25 mouse cellular contexts compared by ENCODE assay signal in the genomic region with DNA sequence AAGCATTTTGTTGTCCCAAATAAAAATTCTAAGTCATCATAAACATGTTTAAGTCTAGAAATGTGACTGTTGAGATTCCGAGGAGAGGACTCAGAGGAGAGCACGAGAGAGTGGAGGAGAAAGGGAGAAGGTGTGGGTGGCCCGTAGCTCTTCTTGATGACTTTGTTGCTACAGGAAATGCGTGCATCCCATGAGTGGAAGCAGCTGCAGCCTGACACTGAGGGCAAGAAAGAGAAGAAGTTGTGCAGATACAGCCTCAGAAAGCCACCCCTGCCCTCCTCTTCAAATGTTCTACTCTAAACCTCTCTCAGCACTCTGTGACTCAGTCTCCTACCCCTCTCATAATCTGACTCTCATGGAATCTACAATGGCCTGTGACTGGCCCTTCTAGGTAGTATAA.
DNase-seq lines count a peak whose midpoint lies in the region; ATAC-seq and TF ChIP-seq lines count a peak whose summit lies in the region.
"Had no signal": no experiment of that assay in that cellular context is flagged by ENCODE, and none has a peak within 500 bp of the region (broad histone marks: within the 10 kb centered on the region; RNA-seq: fewer than 3 reads in every experiment).

No protein-coding gene starts in this region.

- H3K9ac ChIP-seq in heart, embryonic 11.5 days (ENCODE audit: low read depth, low read length), result no peak overlapping the region
- H3K9ac ChIP-seq in kidney, embryonic 15.5 days, result no peak overlapping the region
- H3K9ac ChIP-seq: embryonic facial prominence, embryonic 12.5 days; forebrain, embryonic 13.5 days had no signal

- H3K4me2 ChIP-seq in heart, embryonic 11.5 days, result no peak overlapping the region
- H3K4me2 ChIP-seq in kidney, embryonic 15.5 days, result no peak overlapping the region
- H3K4me2 ChIP-seq: embryonic facial prominence, embryonic 12.5 days; forebrain, embryonic 13.5 days had no signal

- no peak for ATAC-seq in heart, embryonic 11.5 days (replicated peaks; ENCODE audit: insufficient number of reproducible peaks, low FRiP score, low TSS enrichment)
- ATAC-seq in kidney, embryonic 15.5 days (replicated peaks; ENCODE audit: low FRiP score), result no peak
- ATAC-seq: activated CD4-positive, CD25-positive, alpha-beta regulatory T cell, adult 4 months; CD4-positive, CD25-positive, alpha-beta regulatory T cell, adult 4 months; forebrain, embryonic 13.5 days; Patski had no signal

- no peaks in the 10 kb centered on the region for H3K36me3 ChIP-seq in heart, embryonic 11.5 days (ENCODE audit: control insufficient read depth, insufficient read depth, low read length)
- no peaks in the 10 kb centered on the region for H3K36me3 ChIP-seq in kidney, adult 2 months (ENCODE audit: control insufficient read depth, insufficient read depth, low read length)
- H3K36me3 ChIP-seq in kidney, embryonic 15.5 days, result no peaks in the 10 kb centered on the region
- H3K36me3 ChIP-seq: embryonic facial prominence, embryonic 10.5 days; embryonic facial prominence, embryonic 12.5 days; G1E had no signal

- no peak for TF ChIP-seq CTCF in kidney, adult 2 months (conservative IDR thresholded peaks at IDR 0.05; ENCODE audit: insufficient read depth, insufficient read length, low read depth, low read length)

- DNase-seq in heart, adult 11 months, result peak; percentile 92
- DNase-seq in kidney, adult 9 months, result peak; percentile 17
- no peak for DNase-seq in kidney, adult 18-20 months
- DNase-seq in kidney, postnatal 10 days, result peak; percentile 47
- no peak for DNase-seq in kidney, adult 2 months
- DNase-seq in kidney, postnatal 25 days, result peak; percentile 6 to 42
- DNase-seq: adrenal gland, adult 8-10 months; adrenal gland, postnatal 14 days; adrenal gland, postnatal 36 days; B cell, adult 2 months; cerebellum, adult 11-12 months; cerebellum, adult 2 months; cerebellum, adult 9-10 months; cerebellum, postnatal 10 days; cerebellum, postnatal 25 days had no signal

- no peak overlapping the region for H3K27ac ChIP-seq in heart, embryonic 11.5 days (ENCODE audit: low read depth, low read length)
- no peak overlapping the region for H3K27ac ChIP-seq in kidney, adult 2 months (ENCODE audit: insufficient read depth, low read depth, low read length)
- H3K27ac ChIP-seq in kidney, embryonic 15.5 days, result no peak overlapping the region
- H3K27ac ChIP-seq: embryonic facial prominence, embryonic 10.5 days; embryonic facial prominence, embryonic 12.5 days; forebrain, embryonic 13.5 days had no signal

- 60% methylated on average over 4 of the region's 4 CpGs for WGBS in heart, embryonic 11.5 days (ENCODE audit: insufficient replicate concordance)
- 49% methylated on average over 4 of the region's 4 CpGs for WGBS in kidney, adult 2 months
- WGBS in kidney, embryonic 15.5 days, result 58% methylated on average over 4 of the region's 4 CpGs

- H3K4me1 ChIP-seq in heart, embryonic 11.5 days (ENCODE audit: control insufficient read depth, insufficient read depth, low read length), result no peaks in the 10 kb centered on the region
- H3K4me1 ChIP-seq in kidney, adult 2 months (ENCODE audit: control insufficient read depth, insufficient read depth, low read length), result no peaks in the 10 kb centered on the region
- no peaks in the 10 kb centered on the region for H3K4me1 ChIP-seq in kidney, embryonic 15.5 days
- H3K4me1 ChIP-seq: embryonic facial prominence, embryonic 10.5 days; embryonic facial prominence, embryonic 12.5 days; forebrain, embryonic 13.5 days had no signal

- no peaks in the 10 kb centered on the region for H3K9me3 ChIP-seq in heart, embryonic 11.5 days (replicated peaks; ENCODE audit: control insufficient read depth, low read length)
- H3K9me3 ChIP-seq in kidney, embryonic 15.5 days (replicated peaks), result no peaks in the 10 kb centered on the region
- H3K9me3 ChIP-seq: embryonic facial prominence, embryonic 10.5 days; embryonic facial prominence, embryonic 12.5 days; forebrain, embryonic 13.5 days; G1E had no signal

- no peak overlapping the region for H3K4me3 ChIP-seq in heart, embryonic 11.5 days (ENCODE audit: low read depth, low read length)
- no peak overlapping the region for H3K4me3 ChIP-seq in kidney, adult 2 months (ENCODE audit: insufficient read depth, low read depth, low read length)
- no peak overlapping the region for H3K4me3 ChIP-seq in kidney, embryonic 15.5 days (replicated peaks)
- H3K4me3 ChIP-seq: embryonic facial prominence, embryonic 10.5 days; embryonic facial prominence, embryonic 12.5 days; forebrain, embryonic 13.5 days had no signal

- H3K27me3 ChIP-seq in heart, embryonic 11.5 days (ENCODE audit: control insufficient read depth, insufficient read depth, low read length), result no peaks in the 10 kb centered on the region
- H3K27me3 ChIP-seq in kidney, adult 2 months (replicated peaks; ENCODE audit: control insufficient read depth, insufficient read depth, low read length), result no peaks in the 10 kb centered on the region
- H3K27me3 ChIP-seq in kidney, embryonic 15.5 days, result no peaks in the 10 kb centered on the region
- H3K27me3 ChIP-seq: CH12.LX; embryonic facial prominence, embryonic 12.5 days; forebrain, embryonic 13.5 days; Patski had no signal

- TF ChIP-seq POLR2A in kidney, adult 2 months (IDR thresholded peaks at IDR 0.05; ENCODE audit: low read depth, low read length), result no peak

Comparison
In these comparisons a context has a peak if more than half of its experiments do, and no peak if none do; other contexts are left out.
1. DNase-seq: peak in heart, adult 11 months (single experiment), kidney, adult 9 months (single experiment), kidney, postnatal 10 days (single experiment) and kidney, postnatal 25 days (2 of 2); none in kidney, adult 18-20 months (single experiment) and kidney, adult 2 months (single experiment).